ENCODE assay signal across 11 mouse cellular contexts in the genomic region with DNA sequence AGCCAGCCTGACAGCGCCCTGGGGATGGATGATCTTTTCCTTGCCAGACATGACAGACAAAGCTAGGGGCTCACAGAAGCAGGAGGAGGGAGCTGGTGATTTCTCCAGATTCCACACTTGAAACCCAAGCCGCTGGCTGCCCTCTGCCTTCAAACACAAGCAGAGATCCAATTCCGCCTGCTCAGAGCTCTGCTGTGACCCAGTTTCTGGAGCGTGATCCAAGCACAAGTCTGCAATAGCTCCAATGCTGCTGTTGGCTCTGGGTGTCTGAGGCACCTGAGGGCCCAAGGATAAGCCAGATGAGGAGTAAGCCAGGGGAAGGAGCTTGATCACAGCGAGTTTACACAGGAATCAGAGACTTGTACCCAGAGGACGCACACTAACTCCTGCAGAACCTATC. TPM values are rescaled to one million over a fixed set of nuclear protein-coding genes. Genes with fewer than 3 reads are reported as not detected.
DNase-seq lines count a peak whose midpoint lies in the region; ATAC-seq lines count a peak whose summit lies in the region.
"Had no signal": no experiment of that assay in that cellular context is flagged by ENCODE, and none has a peak within 500 bp of the region (broad histone marks: within the 10 kb centered on the region; RNA-seq: fewer than 3 reads in every experiment).

No protein-coding gene starts in this region.

- H3K4me3 ChIP-seq in heart, embryonic 11.5 days (ENCODE audit: low read depth, low read length), result no peak overlapping the region
- H3K4me3 ChIP-seq in forebrain, embryonic 11.5 days (ENCODE audit: low read depth, low read length), result no peak overlapping the region
- H3K4me3 ChIP-seq: midbrain, embryonic 12.5 days had no signal

- H3K27ac ChIP-seq in heart, embryonic 11.5 days (ENCODE audit: low read depth, low read length), result no peak overlapping the region
- no peak overlapping the region for H3K27ac ChIP-seq in forebrain, embryonic 11.5 days (ENCODE audit: low read depth, low read length)
- H3K27ac ChIP-seq: midbrain, embryonic 12.5 days had no signal

- H3K9ac ChIP-seq in heart, embryonic 11.5 days (ENCODE audit: low read depth, low read length), result no peak overlapping the region
- H3K9ac ChIP-seq in forebrain, embryonic 11.5 days (ENCODE audit: low read length), result no peak overlapping the region
- H3K9ac ChIP-seq: lung, embryonic 14.5 days; midbrain, embryonic 12.5 days had no signal

- no peaks in the 10 kb centered on the region for H3K36me3 ChIP-seq in heart, embryonic 11.5 days (ENCODE audit: control insufficient read depth, insufficient read depth, low read length)
- H3K36me3 ChIP-seq in forebrain, embryonic 11.5 days (ENCODE audit: control insufficient read depth, insufficient read depth, low read length), result no peaks in the 10 kb centered on the region
- H3K36me3 ChIP-seq: midbrain, embryonic 12.5 days had no signal

- 0 out of 2 replicates have a peak, but pooled peaks cover 7% of the 10 kb centered on the region for H3K4me1 ChIP-seq in heart, embryonic 11.5 days (ENCODE audit: control insufficient read depth, insufficient read depth, low read length)
- H3K4me1 ChIP-seq in forebrain, embryonic 11.5 days (replicated peaks; ENCODE audit: control insufficient read depth, insufficient read depth, low read length), result no peaks in the 10 kb centered on the region

- no peaks in the 10 kb centered on the region for H3K27me3 ChIP-seq in heart, embryonic 11.5 days (ENCODE audit: control insufficient read depth, insufficient read depth, low read length)
- H3K27me3 ChIP-seq in forebrain, embryonic 11.5 days (ENCODE audit: control insufficient read depth, insufficient read depth, low read length), result no peaks in the 10 kb centered on the region
- H3K27me3 ChIP-seq: midbrain, embryonic 12.5 days had no signal

- no peaks in the 10 kb centered on the region for H3K9me3 ChIP-seq in heart, embryonic 11.5 days (replicated peaks; ENCODE audit: control insufficient read depth, low read length)
- no peaks in the 10 kb centered on the region for H3K9me3 ChIP-seq in forebrain, embryonic 11.5 days (ENCODE audit: control insufficient read depth, low read length)
- H3K9me3 ChIP-seq: midbrain, embryonic 12.5 days had no signal

- H3K4me2 ChIP-seq in heart, embryonic 11.5 days, result no peak overlapping the region
- H3K4me2 ChIP-seq in forebrain, embryonic 11.5 days (ENCODE audit: low read depth, low read length, severe bottlenecking), result no peak overlapping the region
- H3K4me2 ChIP-seq: lung, embryonic 14.5 days; midbrain, embryonic 12.5 days had no signal

- DNase-seq in cerebellum, postnatal 10 days, result peak; percentile 27 to 36
- DNase-seq in cerebellum, adult 9-11 months, result no peak
- peak; percentile 44 to 53 for DNase-seq in kidney, postnatal 36 days
- DNase-seq in kidney, adult 11 months, result no peak
- DNase-seq in right cerebral cortex, adult 2 months (ENCODE audit: low spot score in 2 of 2), result peak; percentile 49 to 66
- no peak for DNase-seq in right cerebral cortex, postnatal 25 days
- no peak for DNase-seq in forebrain, embryonic 11.5 days (ENCODE audit: low spot score)
- DNase-seq: lung, embryonic 14.5 days; thymus, adult 18-20 months had no signal

- WGBS in heart, embryonic 11.5 days (ENCODE audit: insufficient replicate concordance), result 64% methylated on average over 6 of the region's 6 CpGs
- WGBS in forebrain, embryonic 11.5 days, result 80% methylated on average over 6 of the region's 6 CpGs

- ATAC-seq in heart, embryonic 11.5 days (replicated peaks; ENCODE audit: insufficient number of reproducible peaks, low FRiP score, low TSS enrichment), result no peak
- ATAC-seq in forebrain, embryonic 11.5 days (replicated peaks; ENCODE audit: low FRiP score), result no peak

RNA-seq across cellular contexts. Expression of a gene that starts 9.7 kb away (rescaled TPM):
- polyA plus RNA-seq in heart, embryonic 11.5 days (2014; fragmentation: Nextera tagmentation; extraction: Ambion mirVana), result 11.0 and 13.7 TPM in 2 replicates
- polyA plus RNA-seq in forebrain, embryonic 11.5 days (2014; fragmentation: Nextera tagmentation; extraction: Ambion mirVana), result 8.3 and 8.4 TPM in 2 replicates

Comparison
In these comparisons a context has a peak if more than half of its experiments do, and no peak if none do; other contexts are left out.
1. DNase-seq: peak in cerebellum, postnatal 10 days (2 of 2), kidney, postnatal 36 days (2 of 2) and right cerebral cortex, adult 2 months (2 of 2); none in cerebellum, adult 9-11 months (single experiment), kidney, adult 11 months (single experiment), right cerebral cortex, postnatal 25 days (single experiment) and forebrain, embryonic 11.5 days (single experiment).